26 mouse cellular contexts compared by ENCODE assay signal in the genomic region with DNA sequence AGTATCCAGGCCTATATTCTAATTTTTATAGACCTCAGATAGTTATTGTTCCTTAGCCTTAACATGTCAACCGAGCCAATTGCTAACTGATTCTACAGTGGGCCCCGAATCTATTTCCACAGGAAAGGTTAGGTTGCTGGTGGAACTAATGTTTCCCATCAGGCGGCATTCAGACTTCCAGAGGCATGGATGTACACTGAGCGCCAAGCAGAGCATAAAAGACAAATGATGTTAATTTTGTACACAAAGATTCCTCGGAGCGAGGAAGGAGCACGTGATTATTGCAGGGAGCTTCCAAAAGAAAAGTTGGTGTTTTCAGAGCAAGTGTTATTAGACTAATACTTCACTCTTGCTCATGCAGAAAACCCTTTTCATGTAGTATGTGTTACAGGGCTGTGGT. TPM values are rescaled to one million over a fixed set of nuclear protein-coding genes. Genes with fewer than 3 reads are reported as not detected.
A peak's percentile ranks its signal among the peaks of the same experiment; 100 is the strongest.
DNase-seq lines count a peak whose midpoint lies in the region; ATAC-seq and TF ChIP-seq lines count a peak whose summit lies in the region.
"Had no signal": no experiment of that assay in that cellular context is flagged by ENCODE, and none has a peak within 500 bp of the region (broad histone marks: within the 10 kb centered on the region; RNA-seq: fewer than 3 reads in every experiment).

No protein-coding gene starts in this region.

- WGBS in hindbrain, embryonic 13.5 days, result 66% methylated on average over 7 of the region's 7 CpGs
- 69% methylated on average over 7 of the region's 7 CpGs for WGBS in hindbrain, postnatal 0 days
- whole genome bisulfite sequencing in hindbrain, embryonic 16.5 days, result 62% methylated on average over 7 of the region's 7 CpGs
- WGBS in hindbrain, embryonic 11.5 days, result 81% methylated on average over 7 of the region's 7 CpGs
- 45% methylated on average over 7 of the region's 7 CpGs for WGBS in embryonic facial prominence, embryonic 13.5 days

- H3K4me3 ChIP-seq in hindbrain, embryonic 13.5 days, result no peak overlapping the region
- no peak overlapping the region for H3K4me3 ChIP-seq in hindbrain, postnatal 0 days (ENCODE audit: low read length)
- no peak overlapping the region for H3K4me3 ChIP-seq in hindbrain, embryonic 16.5 days (ENCODE audit: low read length)
- H3K4me3 ChIP-seq in hindbrain, embryonic 11.5 days (ENCODE audit: low read depth, low read length), result no peak overlapping the region
- H3K4me3 ChIP-seq in embryonic facial prominence, embryonic 13.5 days, result no peak overlapping the region
- H3K4me3 ChIP-seq: embryonic facial prominence, embryonic 15.5 days; gastrocnemius, adult 2 months; heart, embryonic 10.5 days; heart, embryonic 13.5 days; intestine, embryonic 15.5 days had no signal

- no peak overlapping the region for H3K9ac ChIP-seq in hindbrain, embryonic 13.5 days
- no peak overlapping the region for H3K9ac ChIP-seq in hindbrain, postnatal 0 days (replicated peaks; ENCODE audit: low read length)
- H3K9ac ChIP-seq in hindbrain, embryonic 16.5 days (ENCODE audit: low read depth, low read length), result no peak overlapping the region
- H3K9ac ChIP-seq in hindbrain, embryonic 11.5 days (ENCODE audit: low read depth, low read length), result no peak overlapping the region
- H3K9ac ChIP-seq in embryonic facial prominence, embryonic 13.5 days, result no peak overlapping the region
- H3K9ac ChIP-seq: embryonic facial prominence, embryonic 15.5 days; forebrain, postnatal 0 days; heart, embryonic 13.5 days; intestine, embryonic 15.5 days had no signal

- H3K9me3 ChIP-seq in hindbrain, embryonic 13.5 days, result no peaks in the 10 kb centered on the region
- no peaks in the 10 kb centered on the region for H3K9me3 ChIP-seq in hindbrain, postnatal 0 days (ENCODE audit: low read length)
- no peaks in the 10 kb centered on the region for H3K9me3 ChIP-seq in hindbrain, embryonic 16.5 days (ENCODE audit: control insufficient read depth, low read length)
- no peaks in the 10 kb centered on the region for H3K9me3 ChIP-seq in hindbrain, embryonic 11.5 days (ENCODE audit: control insufficient read depth, low read length)
- H3K9me3 ChIP-seq in embryonic facial prominence, embryonic 13.5 days, result no peaks in the 10 kb centered on the region
- H3K9me3 ChIP-seq: embryonic facial prominence, embryonic 15.5 days; heart, embryonic 10.5 days; heart, embryonic 13.5 days; intestine, embryonic 15.5 days had no signal

- no peaks in the 10 kb centered on the region for H3K27me3 ChIP-seq in hindbrain, embryonic 13.5 days
- H3K27me3 ChIP-seq in hindbrain, postnatal 0 days (ENCODE audit: insufficient read depth, low read length), result no peaks in the 10 kb centered on the region
- H3K27me3 ChIP-seq in hindbrain, embryonic 16.5 days (replicated peaks; ENCODE audit: control insufficient read depth, insufficient read depth, low read length), result no peaks in the 10 kb centered on the region
- no peaks in the 10 kb centered on the region for H3K27me3 ChIP-seq in hindbrain, embryonic 11.5 days (ENCODE audit: control insufficient read depth, insufficient read depth, low read length)
- no peaks in the 10 kb centered on the region for H3K27me3 ChIP-seq in embryonic facial prominence, embryonic 13.5 days
- H3K27me3 ChIP-seq: embryonic facial prominence, embryonic 15.5 days; heart, embryonic 13.5 days; intestine, embryonic 15.5 days had no signal

- no peaks in the 10 kb centered on the region for H3K36me3 ChIP-seq in hindbrain, embryonic 13.5 days
- H3K36me3 ChIP-seq in hindbrain, postnatal 0 days (ENCODE audit: insufficient read depth, low read length), result no peaks in the 10 kb centered on the region
- H3K36me3 ChIP-seq in hindbrain, embryonic 16.5 days (ENCODE audit: control insufficient read depth, insufficient read depth, low read length), result no peaks in the 10 kb centered on the region
- no peaks in the 10 kb centered on the region for H3K36me3 ChIP-seq in hindbrain, embryonic 11.5 days (ENCODE audit: control insufficient read depth, insufficient read depth, low read length)
- H3K36me3 ChIP-seq in embryonic facial prominence, embryonic 13.5 days, result no peaks in the 10 kb centered on the region
- H3K36me3 ChIP-seq: embryonic facial prominence, embryonic 15.5 days; heart, embryonic 10.5 days; heart, embryonic 13.5 days; intestine, embryonic 15.5 days had no signal

- DNase-seq in hindbrain, postnatal 0 days (ENCODE audit: low spot score), result no peak
- no peak for DNase-seq in hindbrain, embryonic 11.5 days (ENCODE audit: low spot score)
- no peak for DNase-seq in kidney, postnatal 10 days
- DNase-seq: adrenal gland, adult 8-10 months; adrenal gland, postnatal 25 days; cerebellum, adult 11-12 months; cerebellum, adult 9-10 months; cerebellum, postnatal 14 days; forebrain, postnatal 0 days; gastrocnemius, adult 2 months; gastrocnemius, postnatal 14 days; heart, adult 18-20 months; heart, postnatal 14 days; heart, postnatal 4 days; kidney, adult 11 months; kidney, adult 8-10 months had no signal

- ATAC-seq in hindbrain, embryonic 13.5 days (ENCODE audit: low FRiP score), result peak; percentile 37; the same call in 1 of the 2 replicates
- ATAC-seq in hindbrain, postnatal 0 days, result no peak
- ATAC-seq in hindbrain, embryonic 16.5 days, result 0 out of 2 replicates have a peak, but pooled peaks have one; percentile 45
- ATAC-seq in hindbrain, embryonic 11.5 days (ENCODE audit: low FRiP score), result no peak
- ATAC-seq in embryonic facial prominence, embryonic 13.5 days (ENCODE audit: insufficient number of reproducible peaks, insufficient read depth, low FRiP score, low TSS enrichment, low read depth), result no peak
- ATAC-seq: activated CD4-positive, CD25-positive, alpha-beta regulatory T cell, adult 4 months; CD4-positive, CD25-positive, alpha-beta regulatory T cell, adult 4 months; forebrain, embryonic 14.5 days; forebrain, postnatal 0 days; intestine, embryonic 15.5 days had no signal

- H3K4me1 ChIP-seq in hindbrain, embryonic 13.5 days (replicated peaks), result peaks cover 6% of the 10 kb centered on the region; the same call in 1 of the 2 replicates
- no peaks in the 10 kb centered on the region for H3K4me1 ChIP-seq in hindbrain, postnatal 0 days (ENCODE audit: insufficient read depth, low read length)
- no peaks in the 10 kb centered on the region; the same call in 1 of the 2 replicates for H3K4me1 ChIP-seq in hindbrain, embryonic 16.5 days (ENCODE audit: control insufficient read depth, insufficient read depth, low read depth, low read length)
- no peaks in the 10 kb centered on the region for H3K4me1 ChIP-seq in hindbrain, embryonic 11.5 days (replicated peaks; ENCODE audit: control insufficient read depth, insufficient read depth, low read length)
- H3K4me1 ChIP-seq in embryonic facial prominence, embryonic 13.5 days, result peaks cover 33% of the 10 kb centered on the region

- TF ChIP-seq CTCF in hindbrain, postnatal 0 days (IDR thresholded peaks at IDR 0.05; ENCODE audit: low read depth), result no peak

- no peak overlapping the region for H3K27ac ChIP-seq in hindbrain, embryonic 13.5 days
- H3K27ac ChIP-seq in hindbrain, postnatal 0 days, result no peak overlapping the region
- no peak overlapping the region for H3K27ac ChIP-seq in hindbrain, embryonic 16.5 days (ENCODE audit: low read depth, low read length)
- no peak overlapping the region for H3K27ac ChIP-seq in hindbrain, embryonic 11.5 days (ENCODE audit: low read depth, low read length)
- peak overlapping the region; percentile 39; the same call in 1 of the 2 replicates for H3K27ac ChIP-seq in embryonic facial prominence, embryonic 13.5 days
- H3K27ac ChIP-seq: embryonic facial prominence, embryonic 15.5 days; gastrocnemius, adult 2 months; heart, embryonic 10.5 days; heart, embryonic 13.5 days; intestine, embryonic 15.5 days had no signal

- H3K4me2 ChIP-seq in hindbrain, embryonic 13.5 days, result no peak overlapping the region
- no peak overlapping the region for H3K4me2 ChIP-seq in hindbrain, postnatal 0 days (ENCODE audit: low read depth, low read length)
- H3K4me2 ChIP-seq in hindbrain, embryonic 16.5 days (ENCODE audit: low read length), result no peak overlapping the region
- H3K4me2 ChIP-seq in hindbrain, embryonic 11.5 days (replicated peaks; ENCODE audit: low read depth, low read length), result no peak overlapping the region
- no peak overlapping the region for H3K4me2 ChIP-seq in embryonic facial prominence, embryonic 13.5 days
- H3K4me2 ChIP-seq: embryonic facial prominence, embryonic 15.5 days; heart, embryonic 13.5 days; intestine, embryonic 15.5 days had no signal

RNA-seq across cellular contexts. Expression of a gene that starts 21.1 kb away (rescaled TPM):
- polyA plus RNA-seq in hindbrain, embryonic 13.5 days (2015; fragmentation: Nextera tagmentation; extraction: Ambion mirVana), result 12.6 and 13.6 TPM in 2 replicates
- total RNA-seq in hindbrain, postnatal 0 days (2014; rRNA removed), result 3.7 and 6.8 TPM in 2 replicates
- 6.6 and 8.3 TPM in 2 replicates for polyA plus RNA-seq in hindbrain, postnatal 0 days (2015; fragmentation: Nextera tagmentation; extraction: Ambion mirVana)
- 11.1 and 13.4 TPM in 2 replicates for polyA plus RNA-seq in hindbrain, embryonic 16.5 days (2015; fragmentation: Nextera tagmentation; extraction: Ambion mirVana)
- 17.3 and 19.3 TPM in 2 replicates for polyA plus RNA-seq in hindbrain, embryonic 11.5 days (2014; fragmentation: Nextera tagmentation; extraction: Ambion mirVana)
- 15.7 and 17.0 TPM in 2 replicates for polyA plus RNA-seq in embryonic facial prominence, embryonic 13.5 days (2015; fragmentation: Nextera tagmentation; extraction: Ambion mirVana)

Comparison
In these comparisons a context has a peak if more than half of its experiments do, and no peak if none do; other contexts are left out.
1. ATAC-seq: peak in hindbrain, embryonic 13.5 days (single experiment) and hindbrain, embryonic 16.5 days (single experiment); none in hindbrain, postnatal 0 days (single experiment), hindbrain, embryonic 11.5 days (single experiment) and embryonic facial prominence, embryonic 13.5 days (single experiment).